8 mouse cellular contexts compared by ENCODE assay signal in genomic region chr16:11455545-11456140, GRCm38 (mm10).
DNase-seq lines count a peak whose midpoint lies in the region; ATAC-seq lines count a peak whose summit lies in the region.
"Had no signal": no experiment of that assay in that cellular context is flagged by ENCODE, and none has a peak within 500 bp of the region (broad histone marks: within the 10 kb centered on the region; RNA-seq: fewer than 3 reads in every experiment).

No protein-coding gene starts in this region.

- no peak overlapping the region for H3K4me3 ChIP-seq in kidney, embryonic 16.5 days (ENCODE audit: low read length)
- no peak overlapping the region for H3K4me3 ChIP-seq in liver, embryonic 13.5 days (replicated peaks)
- H3K4me3 ChIP-seq: neural tube, embryonic 13.5 days had no signal

- H3K9me3 ChIP-seq in kidney, embryonic 16.5 days (ENCODE audit: low read length) = no peaks in the 10 kb centered on the region
- no peaks in the 10 kb centered on the region; the same call in 1 of the 2 replicates for H3K9me3 ChIP-seq in liver, embryonic 13.5 days (replicated peaks)
- H3K9me3 ChIP-seq: neural tube, embryonic 13.5 days had no signal

- no peak overlapping the region for H3K4me2 ChIP-seq in kidney, embryonic 16.5 days (replicated peaks; ENCODE audit: low read depth, low read length)
- H3K4me2 ChIP-seq in liver, embryonic 13.5 days = no peak overlapping the region
- H3K4me2 ChIP-seq: neural tube, embryonic 13.5 days had no signal

- 0 out of 2 replicates have a peak, but pooled peaks have one; percentile 21 for ATAC-seq in kidney, embryonic 16.5 days (ENCODE audit: low FRiP score, low TSS enrichment)
- peak; percentile 44 for ATAC-seq in CD4-positive, CD25-positive, alpha-beta regulatory T cell, adult 4 months
- no peak for ATAC-seq in liver, embryonic 13.5 days (ENCODE audit: low read depth)

- no peak for DNase-seq in kidney, postnatal 14 days
- peak; percentile 75 for DNase-seq in adipocyte (ENCODE audit: low spot score)
- DNase-seq in liver, embryonic 13.5 days = no peak
- no peak for DNase-seq in spleen, postnatal 36 days (ENCODE audit: low spot score in 2 of 2)
- DNase-seq in cerebellum, adult 18-20 months = no peak

- peaks cover 25% of the 10 kb centered on the region for H3K36me3 ChIP-seq in kidney, embryonic 16.5 days (ENCODE audit: insufficient read depth, low read length)
- peaks cover 7% of the 10 kb centered on the region; the same call in 1 of the 2 replicates for H3K36me3 ChIP-seq in liver, embryonic 13.5 days

- H3K27me3 ChIP-seq in kidney, embryonic 16.5 days (ENCODE audit: insufficient read depth, low read length) = no peaks in the 10 kb centered on the region
- H3K27me3 ChIP-seq in liver, embryonic 13.5 days = no peaks in the 10 kb centered on the region
- H3K27me3 ChIP-seq: neural tube, embryonic 13.5 days had no signal

- H3K9ac ChIP-seq in kidney, embryonic 16.5 days (replicated peaks; ENCODE audit: low read length) = no peak overlapping the region
- no peak overlapping the region for H3K9ac ChIP-seq in liver, embryonic 13.5 days
- H3K9ac ChIP-seq: neural tube, embryonic 13.5 days had no signal

- H3K27ac ChIP-seq in kidney, embryonic 16.5 days (ENCODE audit: low read length) = no peak overlapping the region
- peak overlapping the region; percentile 45 for H3K27ac ChIP-seq in liver, embryonic 13.5 days
- H3K27ac ChIP-seq: neural tube, embryonic 13.5 days had no signal

- no peaks in the 10 kb centered on the region for H3K4me1 ChIP-seq in kidney, embryonic 16.5 days (ENCODE audit: insufficient read depth, low read length)
- peaks cover 13% of the 10 kb centered on the region for H3K4me1 ChIP-seq in liver, embryonic 13.5 days (replicated peaks)

- 68% methylated on average over 5 of the region's 5 CpGs for WGBS in kidney, embryonic 16.5 days
- 62% methylated on average over 5 of the region's 5 CpGs for WGBS in liver, embryonic 13.5 days (ENCODE audit: insufficient replicate concordance)
